Mouse (Mus musculus): ENCODE data around the gene Nacc1. TPM values are rescaled to one million over a fixed set of nuclear protein-coding genes. Genes with fewer than 3 reads are reported as not detected.

The Nacc1 gene
- total and polyA plus RNA-seq, 2 experiments, result 5.3 to 32.6 TPM

DNA sequence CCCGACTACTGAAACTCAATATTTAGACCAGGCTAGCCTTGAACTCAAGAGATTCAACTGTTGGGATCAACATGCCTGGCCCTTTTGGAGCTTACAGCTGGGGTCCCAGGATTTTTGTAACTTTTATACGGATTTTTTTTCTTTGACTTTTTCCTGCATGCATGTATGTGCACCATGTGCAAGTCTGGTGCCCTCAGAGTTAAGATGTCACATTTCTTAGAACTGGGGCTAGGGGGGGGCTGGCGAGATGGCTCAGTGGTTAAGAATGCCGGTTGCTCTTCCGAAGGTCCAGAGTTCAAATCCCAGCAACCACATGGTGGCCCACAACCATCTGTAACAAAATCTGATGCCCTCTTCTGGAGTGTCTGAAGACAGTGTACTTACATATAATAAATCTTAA lies 12.9 kb upstream of the Nacc1 start:
- no peak for DNase-seq (ENCODE audit: extremely low read depth, low read depth, low spot score)
- Histone ChIP-seq H3K27ac (replicated peaks; ENCODE audit: insufficient read depth, low read depth, low read length) (no peak overlapping the region), H3K4me3 (ENCODE audit: insufficient read depth, low read depth, low read length) (no peak overlapping the region), H3K36me3 (ENCODE audit: control insufficient read depth, insufficient read depth, low read length) (peaks cover 4% of the 10 kb centered on the region), H3K79me2 (ENCODE audit: control insufficient read depth, insufficient read depth, low read length) (peaks cover 3% of the 10 kb centered on the region; the same call in 1 of the 2 replicates), H3K9ac (ENCODE audit: low read depth, low read length) (no peak overlapping the region), H3K27me3 (ENCODE audit: control insufficient read depth, insufficient read depth, low read length) (no peaks in the 10 kb centered on the region), H3K4me1 (ENCODE audit: control insufficient read depth, insufficient read depth, low read length) (peaks cover 15% of the 10 kb centered on the region)
- 71% methylated on average over 5 of the region's 5 CpGs for WGBS
- TF ChIP-seq CTCF (IDR thresholded peaks at IDR 0.05; ENCODE audit: low read depth, low read length) (no peak), POLR2A (IDR thresholded peaks at IDR 0.05; ENCODE audit: extremely low read depth, insufficient read depth, low read length) (no peak)

- Histone ChIP-seq H3K4me3 (ENCODE audit: insufficient read depth, low read depth, low read length) (no peak overlapping the region), H3K79me2 (ENCODE audit: control insufficient read depth, insufficient read depth, low read length) (no peaks in the 10 kb centered on the region), H3K36me3 (ENCODE audit: control insufficient read depth, insufficient read depth, low read length) (peaks cover 4% of the 10 kb centered on the region), H3K9ac (ENCODE audit: low read depth, low read length) (no peak overlapping the region), H3K27ac (replicated peaks; ENCODE audit: insufficient read depth, low read depth, low read length) (0 out of 2 replicates have a peak overlapping the region, but pooled peaks have one; percentile 4), H3K4me1 (ENCODE audit: control insufficient read depth, insufficient read depth, low read length) (peaks cover 13% of the 10 kb centered on the region), H3K27me3 (ENCODE audit: control insufficient read depth, insufficient read depth, low read length) (no peaks in the 10 kb centered on the region)
- 75% methylated on average over 7 of the region's 7 CpGs for WGBS
- no peak for DNase-seq (ENCODE audit: extremely low read depth, low read depth, low spot score)
- peak; percentile 80 for TF ChIP-seq CTCF (IDR thresholded peaks at IDR 0.05; ENCODE audit: low read depth, low read length)
- no peak for TF ChIP-seq POLR2A (IDR thresholded peaks at IDR 0.05; ENCODE audit: extremely low read depth, insufficient read depth, low read length)
Observed at GRCm38 (mm10) chr8:84699861-84700322, 12.2 kb upstream of the Nacc1 start.

- DNase-seq (ENCODE audit: extremely low read depth, low read depth, low spot score), result peak; percentile 98
- Histone ChIP-seq H3K27ac (replicated peaks; ENCODE audit: insufficient read depth, low read depth, low read length) (peak overlapping the region; percentile 4), H3K27me3 (ENCODE audit: control insufficient read depth, insufficient read depth, low read length) (no peaks in the 10 kb centered on the region), H3K36me3 (ENCODE audit: control insufficient read depth, insufficient read depth, low read length) (peaks cover 4% of the 10 kb centered on the region), H3K9ac (ENCODE audit: low read depth, low read length) (peak overlapping the region; percentile 3; the same call in 1 of the 2 replicates), H3K79me2 (ENCODE audit: control insufficient read depth, insufficient read depth, low read length) (no peaks in the 10 kb centered on the region), H3K4me3 (ENCODE audit: insufficient read depth, low read depth, low read length) (no peak overlapping the region), H3K4me1 (ENCODE audit: control insufficient read depth, insufficient read depth, low read length) (peaks cover 13% of the 10 kb centered on the region)
- TF ChIP-seq POLR2A (IDR thresholded peaks at IDR 0.05; ENCODE audit: extremely low read depth, insufficient read depth, low read length), result no peak
- no peak for TF ChIP-seq CTCF (IDR thresholded peaks at IDR 0.05; ENCODE audit: low read depth, low read length)
- 18% methylated on average over 9 of the region's 9 CpGs for WGBS
Observed at GRCm38 (mm10) chr8:84698929-84699401, 11.3 kb upstream of the Nacc1 start.

- Histone ChIP-seq H3K36me3 (ENCODE audit: control insufficient read depth, insufficient read depth, low read length) (peaks cover 4% of the 10 kb centered on the region), H3K27me3 (ENCODE audit: control insufficient read depth, insufficient read depth, low read length) (no peaks in the 10 kb centered on the region), H3K79me2 (ENCODE audit: control insufficient read depth, insufficient read depth, low read length) (no peaks in the 10 kb centered on the region), H3K4me3 (ENCODE audit: insufficient read depth, low read depth, low read length) (no peak overlapping the region), H3K9ac (ENCODE audit: low read depth, low read length) (no peak overlapping the region), H3K27ac (replicated peaks; ENCODE audit: insufficient read depth, low read depth, low read length) (peak overlapping the region; percentile 3), H3K4me1 (ENCODE audit: control insufficient read depth, insufficient read depth, low read length) (peaks cover 13% of the 10 kb centered on the region)
- TF ChIP-seq POLR2A (IDR thresholded peaks at IDR 0.05; ENCODE audit: extremely low read depth, insufficient read depth, low read length) (no peak), CTCF (IDR thresholded peaks at IDR 0.05; ENCODE audit: low read depth, low read length) (no peak)
- 69% methylated on average over 5 of the region's 5 CpGs for WGBS
- no peak for DNase-seq (ENCODE audit: extremely low read depth, low read depth, low spot score)
Observed at GRCm38 (mm10) chr8:84698288-84698687, 10.6 kb upstream of the Nacc1 start.

DNA sequence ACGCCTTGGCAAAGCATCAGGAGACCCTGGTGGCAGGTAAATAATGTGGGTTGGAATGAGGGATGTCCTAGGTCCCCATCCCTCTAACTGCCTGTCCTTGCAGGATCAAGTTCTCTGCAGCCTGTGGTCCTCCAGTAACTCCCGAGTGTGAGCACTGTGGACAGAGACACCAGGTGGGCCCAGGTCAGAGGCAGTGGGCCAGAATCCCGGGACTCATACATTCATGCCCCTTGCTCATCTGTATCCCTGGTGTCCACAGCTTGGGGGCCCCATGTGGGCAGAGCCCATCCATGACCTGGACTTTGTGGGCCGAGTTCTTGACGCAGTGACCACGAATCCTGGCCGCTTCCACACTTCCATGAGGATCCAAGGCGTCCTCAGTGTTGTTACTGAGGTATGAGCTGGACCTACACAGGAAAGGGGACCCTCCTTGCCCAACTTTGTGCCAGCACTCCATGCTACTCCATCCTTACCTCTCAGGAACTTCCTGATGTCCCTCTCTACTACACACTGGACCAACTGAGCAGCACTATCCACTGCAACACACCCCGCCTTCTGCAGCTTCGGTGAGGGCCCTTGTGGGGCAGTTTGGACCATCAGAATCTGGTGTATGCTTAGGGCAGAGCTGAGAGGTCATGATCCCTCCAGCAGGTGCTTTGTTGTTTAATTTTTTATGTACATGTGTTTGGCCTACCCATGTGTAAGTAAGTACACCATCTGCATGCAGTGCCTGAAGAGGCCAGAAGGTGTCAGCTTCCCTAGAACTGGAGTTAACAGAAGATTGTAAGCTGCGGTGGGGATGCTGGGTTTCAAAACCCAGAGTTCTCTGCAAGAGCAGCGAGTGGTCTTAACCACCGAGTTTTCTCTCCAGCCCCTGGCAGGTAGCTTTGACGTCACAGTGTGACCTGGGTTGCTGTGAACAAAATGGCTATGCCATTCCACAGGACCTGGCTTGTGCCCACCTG lies 9.8 kb upstream of the Nacc1 start:
- Histone ChIP-seq H3K4me3 (ENCODE audit: insufficient read depth, low read depth, low read length) (no peak overlapping the region), H3K27me3 (ENCODE audit: control insufficient read depth, insufficient read depth, low read length) (no peaks in the 10 kb centered on the region), H3K36me3 (ENCODE audit: control insufficient read depth, insufficient read depth, low read length) (peaks cover 6% of the 10 kb centered on the region), H3K4me1 (ENCODE audit: control insufficient read depth, insufficient read depth, low read length) (peaks cover 13% of the 10 kb centered on the region), H3K79me2 (ENCODE audit: control insufficient read depth, insufficient read depth, low read length) (no peaks in the 10 kb centered on the region; the same call in 1 of the 2 replicates), H3K27ac (replicated peaks; ENCODE audit: insufficient read depth, low read depth, low read length) (no peak overlapping the region), H3K9ac (ENCODE audit: low read depth, low read length) (no peak overlapping the region)
- TF ChIP-seq CTCF (IDR thresholded peaks at IDR 0.05; ENCODE audit: low read depth, low read length) (0 out of 2 replicates have a peak, but pooled peaks have one; percentile 1), POLR2A (IDR thresholded peaks at IDR 0.05; ENCODE audit: extremely low read depth, insufficient read depth, low read length) (no peak)
- DNase-seq (ENCODE audit: extremely low read depth, low read depth, low spot score), result no peak
- 91% methylated on average over 14 of the region's 14 CpGs for WGBS

All from liver, adult 2 months (tissue).